In genomic region chr11:24090443-24090842, GRCm38 (mm10) we compare ENCODE assay signal across 24 mouse cellular contexts. TPM values are rescaled to one million over a fixed set of nuclear protein-coding genes. Genes with fewer than 3 reads are reported as not detected.
DNase-seq lines count a peak whose midpoint lies in the region; ATAC-seq and TF ChIP-seq lines count a peak whose summit lies in the region.
"Had no signal": no experiment of that assay in that cellular context is flagged by ENCODE, and none has a peak within 500 bp of the region (broad histone marks: within the 10 kb centered on the region; RNA-seq: fewer than 3 reads in every experiment).

No protein-coding gene starts in this region.

- H3K4me2 ChIP-seq in hindbrain, embryonic 13.5 days, result peak overlapping the region; percentile 99
- no peak overlapping the region for H3K4me2 ChIP-seq in neural tube, embryonic 11.5 days (ENCODE audit: low read depth)
- H3K4me2 ChIP-seq in midbrain, postnatal 0 days (ENCODE audit: low read depth, low read length, poor library complexity, severe bottlenecking), result 0 out of 2 replicates have a peak overlapping the region, but pooled peaks have one; percentile 15
- H3K4me2 ChIP-seq: heart, embryonic 11.5 days; liver, embryonic 11.5 days had no signal

- 0 out of 2 replicates have a peak overlapping the region, but pooled peaks have one; percentile 1 for H3K4me3 ChIP-seq in hindbrain, embryonic 13.5 days
- H3K4me3 ChIP-seq in hindbrain, embryonic 10.5 days, result no peak overlapping the region
- H3K4me3 ChIP-seq in neural tube, embryonic 11.5 days (ENCODE audit: low read depth, low read length), result no peak overlapping the region
- no peak overlapping the region for H3K4me3 ChIP-seq in midbrain, postnatal 0 days (ENCODE audit: low read depth, low read length)
- H3K4me3 ChIP-seq in lung, adult 2 months (replicated peaks; ENCODE audit: extremely low read depth, low read depth, low read length), result no peak overlapping the region
- H3K4me3 ChIP-seq: gastrocnemius, adult 2 months had no signal

- DNase-seq in hindbrain, embryonic 10.5 days (ENCODE audit: low spot score), result no peak
- peak; percentile 6 for DNase-seq in neural tube, embryonic 11.5 days (ENCODE audit: low spot score)
- DNase-seq in neural tube, embryonic 10.5 days (ENCODE audit: extremely low spot score, low spot score), result no peak
- DNase-seq in midbrain, postnatal 0 days (ENCODE audit: low spot score), result no peak
- DNase-seq in lung, adult 2 months, result no peak
- DNase-seq: adrenal gland, postnatal 36 days; cerebellum, adult 2 months; cerebellum, postnatal 36 days; gastrocnemius, adult 2 months; heart, postnatal 10 days; kidney, adult 18-20 months; kidney, postnatal 10 days; lung, adult 18-20 months; spleen, adult 18-20 months; thymus, postnatal 36 days had no signal

- TF ChIP-seq POLR2A in lung, adult 2 months (IDR thresholded peaks at IDR 0.05; ENCODE audit: borderline replicate concordance, extremely low read depth, low read depth, low read length), result no peak

- peak overlapping the region; percentile 35; the same call in 1 of the 2 replicates for H3K27ac ChIP-seq in hindbrain, embryonic 13.5 days
- no peak overlapping the region for H3K27ac ChIP-seq in hindbrain, embryonic 10.5 days
- H3K27ac ChIP-seq in neural tube, embryonic 11.5 days (ENCODE audit: low read depth, low read length), result no peak overlapping the region
- H3K27ac ChIP-seq in midbrain, postnatal 0 days (ENCODE audit: low read depth, low read length), result peak overlapping the region; percentile 32; the same call in 1 of the 2 replicates
- H3K27ac ChIP-seq: gastrocnemius, adult 2 months had no signal

- H3K4me1 ChIP-seq in hindbrain, embryonic 13.5 days (replicated peaks), result peaks cover 89% of the 10 kb centered on the region
- peaks cover 30% of the 10 kb centered on the region for H3K4me1 ChIP-seq in hindbrain, embryonic 10.5 days (replicated peaks)
- H3K4me1 ChIP-seq in neural tube, embryonic 11.5 days (ENCODE audit: control insufficient read depth, insufficient read depth, low read length), result peaks cover 17% of the 10 kb centered on the region
- H3K4me1 ChIP-seq in midbrain, postnatal 0 days (ENCODE audit: insufficient read depth, low read length), result peaks cover 6% of the 10 kb centered on the region; the same call in 1 of the 2 replicates
- H3K4me1 ChIP-seq in lung, adult 2 months (ENCODE audit: control insufficient read depth, insufficient read depth, low read length), result no peaks in the 10 kb centered on the region

- no peak for ATAC-seq in hindbrain, embryonic 13.5 days (ENCODE audit: low FRiP score)
- ATAC-seq in neural tube, embryonic 11.5 days (ENCODE audit: insufficient read depth, low FRiP score, low TSS enrichment), result no peak
- no peak for ATAC-seq in midbrain, postnatal 0 days (ENCODE audit: low FRiP score)
- ATAC-seq in monocyte, adult 5-6 weeks (replicated peaks; ENCODE audit: insufficient number of reproducible peaks, low FRiP score, low TSS enrichment, poor library complexity, severe bottlenecking), result no peak

- 72% methylated on average over 4 of the region's 4 CpGs for WGBS in hindbrain, embryonic 13.5 days
- 86% methylated on average over 4 of the region's 4 CpGs for WGBS in hindbrain, embryonic 10.5 days
- 81% methylated on average over 4 of the region's 4 CpGs for WGBS in neural tube, embryonic 11.5 days
- WGBS in midbrain, postnatal 0 days, result 70% methylated on average over 4 of the region's 4 CpGs
- 73% methylated on average over 4 of the region's 4 CpGs for WGBS in lung, adult 2 months

- peaks cover 26% of the 10 kb centered on the region for H3K36me3 ChIP-seq in hindbrain, embryonic 13.5 days
- peaks cover 49% of the 10 kb centered on the region for H3K36me3 ChIP-seq in hindbrain, embryonic 10.5 days
- H3K36me3 ChIP-seq in neural tube, embryonic 11.5 days (ENCODE audit: control insufficient read depth, insufficient read depth, low read length), result peaks cover 4% of the 10 kb centered on the region
- peaks cover 4% of the 10 kb centered on the region; the same call in 1 of the 2 replicates for H3K36me3 ChIP-seq in midbrain, postnatal 0 days (ENCODE audit: insufficient read depth, low read length)

- H3K27me3 ChIP-seq in hindbrain, embryonic 13.5 days, result no peaks in the 10 kb centered on the region
- peaks cover 47% of the 10 kb centered on the region for H3K27me3 ChIP-seq in hindbrain, embryonic 10.5 days (ENCODE audit: insufficient read depth, poor library complexity, severe bottlenecking)
- H3K27me3 ChIP-seq in neural tube, embryonic 11.5 days (ENCODE audit: control insufficient read depth, insufficient read depth, low read length), result no peaks in the 10 kb centered on the region
- no peaks in the 10 kb centered on the region for H3K27me3 ChIP-seq in midbrain, postnatal 0 days (ENCODE audit: insufficient read depth, low read length)
- H3K27me3 ChIP-seq: CH12.LX had no signal

- no peak for TF ChIP-seq CTCF in midbrain, postnatal 0 days (IDR thresholded peaks at IDR 0.05)
- no peak for TF ChIP-seq CTCF in lung, adult 2 months (IDR thresholded peaks at IDR 0.05; ENCODE audit: insufficient read depth, low read length)

- H3K9ac ChIP-seq in hindbrain, embryonic 13.5 days, result peak overlapping the region; percentile 36; the same call in 1 of the 2 replicates
- no peak overlapping the region for H3K9ac ChIP-seq in neural tube, embryonic 11.5 days (ENCODE audit: low read length)
- no peak overlapping the region for H3K9ac ChIP-seq in midbrain, postnatal 0 days (replicated peaks; ENCODE audit: low read length, poor library complexity, severe bottlenecking)

- H3K9me3 ChIP-seq in hindbrain, embryonic 13.5 days, result no peaks in the 10 kb centered on the region
- no peaks in the 10 kb centered on the region for H3K9me3 ChIP-seq in hindbrain, embryonic 10.5 days
- no peaks in the 10 kb centered on the region for H3K9me3 ChIP-seq in neural tube, embryonic 11.5 days (ENCODE audit: control insufficient read depth, low read length)
- no peaks in the 10 kb centered on the region for H3K9me3 ChIP-seq in midbrain, postnatal 0 days (ENCODE audit: low read length)

RNA-seq across cellular contexts. Expression of gene Bcl11a, which starts 12.6 kb away (rescaled TPM):
- 116 and 129 TPM in 2 replicates for polyA plus RNA-seq in hindbrain, embryonic 13.5 days (2015; fragmentation: Nextera tagmentation; extraction: Ambion mirVana)
- polyA plus RNA-seq in hindbrain, embryonic 10.5 days (2016; fragmentation: Nextera tagmentation; extraction: Ambion mirVana), result 20.7 and 54.9 TPM in 2 replicates
- 72.2 and 72.7 TPM in 2 replicates for polyA plus RNA-seq in neural tube, embryonic 11.5 days (2014; fragmentation: Nextera tagmentation; extraction: Ambion mirVana)
- 40.9 and 44.6 TPM in 2 replicates for total RNA-seq in midbrain, postnatal 0 days (2014; rRNA removed)
- 80.9 and 85.4 TPM in 2 replicates for polyA plus RNA-seq in midbrain, postnatal 0 days (2015; fragmentation: Nextera tagmentation; extraction: Ambion mirVana)
- 12.1 to 16.9 TPM (median 13.9 TPM) in 3 replicates for total RNA-seq in monocyte, adult 5-6 weeks (2017)
- 0.96 and 1.5 TPM in 2 replicates for polyA plus RNA-seq in lung, adult 2 months (2012; rRNA removed)
- total RNA-seq: gastrocnemius, adult 2 months had no signal

RNA-seq across cellular contexts. Expression of gene A830031A19Rik, which starts 15.6 kb away (rescaled TPM):
- polyA plus RNA-seq in hindbrain, embryonic 13.5 days (2015; fragmentation: Nextera tagmentation; extraction: Ambion mirVana), result 0.23 TPM in 1 of 2 replicates, not detected in the other
- polyA plus RNA-seq in hindbrain, embryonic 10.5 days (2016; fragmentation: Nextera tagmentation; extraction: Ambion mirVana), result not detected in 2 replicates
- not detected in 2 replicates for polyA plus RNA-seq in neural tube, embryonic 11.5 days (2014; fragmentation: Nextera tagmentation; extraction: Ambion mirVana)
- total RNA-seq in midbrain, postnatal 0 days (2014; rRNA removed), result not detected in 2 replicates
- 0.38 TPM in 1 of 2 replicates, not detected in the other for polyA plus RNA-seq in midbrain, postnatal 0 days (2015; fragmentation: Nextera tagmentation; extraction: Ambion mirVana)
- not detected in 3 replicates for total RNA-seq in monocyte, adult 5-6 weeks (2017)
- not detected in 2 replicates for polyA plus RNA-seq in lung, adult 2 months (2012; rRNA removed)
- total RNA-seq: adrenal gland, postnatal 36 days; CH12.LX; gastrocnemius, adult 2 months; granulocyte monocyte progenitor cell, adult 5-6 weeks; heart, postnatal 10 days; megakaryocyte-erythroid progenitor cell, adult 5-6 weeks had no signal
- polyA plus RNA-seq: cerebellum, adult 2 months; heart, embryonic 11.5 days; limb, embryonic 11.5 days; liver, embryonic 11.5 days; stomach, embryonic 14.5 days had no signal

Comparison
In these comparisons a context has a peak if more than half of its experiments do, and no peak if none do; other contexts are left out.
1. H3K27ac ChIP-seq: peak in hindbrain, embryonic 13.5 days (single experiment) and midbrain, postnatal 0 days (single experiment); none in hindbrain, embryonic 10.5 days (single experiment) and neural tube, embryonic 11.5 days (single experiment).